Mouse (Mus musculus) urinary bladder, adult 2 months (tissue): ENCODE results near the gene Wfdc3. TPM values are rescaled to one million over a fixed set of nuclear protein-coding genes. Genes with fewer than 3 reads are reported as not detected.

Experiments
- DNase-seq: peaks from one replicate; pipeline ENCODE4 v3.0.0; 2022; ENCODE audit warnings: low spot score
- polyA plus RNA-seq: library from polyadenylated mRNA; depleted of rRNA; stranded (reverse); fragments of >200 nt; gene quantifications from 2 replicates; pipeline ENCODE4 v1.2.3, GENCODE M21; 2012; rRNA removed

Wfdc3 gene
- 0.81 and 0.96 TPM in 2 replicates for polyA plus RNA-seq

- DNase-seq, result peak; percentile 91
Observed at GRCm38 (mm10) chr2:164745843-164746479, at the start of gene Wfdc3, which contains the start of gene Dnttip1. Gene Wfdc3, minus strand, starts transcription at chr2:164745931. Gene Dnttip1, plus strand, starts transcription at chr2:164745983.

DNA sequence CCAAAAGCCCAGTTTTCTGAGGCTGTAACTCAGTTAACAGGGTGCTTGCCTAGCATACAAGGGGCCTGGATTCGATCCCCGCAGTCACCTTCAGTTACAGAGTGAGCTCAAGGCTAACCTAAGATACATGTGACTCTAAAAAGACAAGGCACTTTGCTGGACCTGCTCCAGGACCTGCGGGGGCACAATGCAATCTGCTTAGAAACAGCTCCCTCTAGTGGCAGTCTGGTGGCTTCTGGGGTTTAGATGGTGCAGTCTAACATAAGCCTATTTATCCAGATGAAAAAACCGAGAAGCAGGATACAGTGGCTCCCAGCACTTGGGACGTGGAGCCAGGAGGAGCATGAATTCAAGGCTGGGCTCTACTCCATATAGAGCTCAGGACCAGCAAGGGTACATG lies 48.6 kb upstream of the Wfdc3 start:
- DNase-seq, result no peak

DNA sequence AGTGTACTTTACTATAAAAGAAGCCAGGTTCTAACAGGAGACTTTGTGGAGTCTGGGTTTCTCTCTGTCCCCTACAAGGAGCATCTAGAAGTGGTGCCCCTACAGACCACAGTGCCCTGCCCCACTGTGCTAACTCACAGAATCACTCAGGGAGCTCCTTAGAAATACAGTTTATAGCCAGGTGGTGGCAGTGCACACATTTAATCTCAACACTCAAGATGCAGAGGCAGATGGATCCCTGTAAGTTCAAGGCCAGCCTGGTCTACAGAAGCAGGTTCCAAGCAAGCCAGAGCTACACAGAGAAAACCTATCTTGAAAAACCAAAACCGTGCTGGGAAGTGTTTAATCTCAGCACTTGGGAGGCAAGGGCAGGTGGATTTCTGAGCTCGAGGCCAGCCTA lies 48.0 kb upstream of the Wfdc3 start:
- DNase-seq, result no peak

DNA sequence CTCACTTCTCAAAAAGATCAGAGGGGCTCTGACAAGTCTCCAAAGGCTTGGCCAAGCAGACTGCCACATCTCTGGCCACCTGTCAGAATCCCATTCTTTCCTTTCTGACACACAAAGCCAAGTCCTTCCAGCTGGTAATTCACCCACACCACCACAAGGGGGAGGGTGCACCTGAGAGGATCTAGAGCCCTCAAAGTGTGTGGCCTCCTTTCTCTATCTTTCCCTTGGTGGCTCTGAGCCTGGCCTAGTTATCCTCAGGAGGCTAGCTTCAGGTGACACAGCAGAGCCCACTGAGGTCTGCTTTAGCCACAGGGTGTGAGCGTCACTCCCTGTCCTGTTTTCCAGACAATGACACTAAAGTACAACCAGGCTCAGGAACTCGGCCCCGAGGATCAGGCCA lies 47.5 kb upstream of the Wfdc3 start:
- DNase-seq, result no peak

DNA sequence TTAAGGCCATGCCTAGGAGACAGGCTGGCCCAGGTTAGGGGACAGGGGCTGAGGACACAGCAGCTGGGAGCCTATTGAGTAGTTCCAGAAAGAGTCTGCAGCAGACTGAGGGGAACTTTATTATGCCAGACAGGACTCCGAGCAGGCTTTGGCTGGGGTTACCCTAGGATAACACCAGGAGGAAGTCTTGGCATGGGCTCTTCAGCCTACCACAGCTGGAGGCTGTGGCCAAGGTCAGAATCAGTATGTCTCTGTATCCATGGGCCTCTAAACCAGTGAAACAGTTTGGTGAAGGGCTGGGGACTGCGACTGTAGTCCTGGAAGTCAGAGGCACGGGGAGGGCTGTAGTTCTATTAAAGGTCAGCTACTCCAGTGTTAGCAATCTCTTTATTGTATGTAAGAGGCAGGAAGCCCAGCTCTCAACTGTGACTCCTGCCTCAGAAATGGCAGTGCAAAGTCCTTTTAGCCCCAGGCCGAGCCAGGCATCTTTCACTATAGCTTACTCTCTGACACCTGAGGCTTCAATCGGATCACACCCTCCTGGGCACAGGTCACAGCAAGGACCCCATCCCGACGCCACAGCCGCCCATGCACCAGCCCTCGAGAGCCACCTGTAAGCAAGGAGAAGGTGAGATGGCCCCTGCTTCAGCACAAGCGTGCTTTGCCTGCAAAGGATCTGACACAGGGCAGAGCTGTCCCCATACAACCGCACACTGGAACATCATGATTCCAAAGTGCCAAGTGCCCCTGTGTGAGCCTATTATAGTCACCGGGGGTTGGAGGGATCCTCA lies 46.9 kb upstream of the Wfdc3 start:
- DNase-seq, result no peak

DNA sequence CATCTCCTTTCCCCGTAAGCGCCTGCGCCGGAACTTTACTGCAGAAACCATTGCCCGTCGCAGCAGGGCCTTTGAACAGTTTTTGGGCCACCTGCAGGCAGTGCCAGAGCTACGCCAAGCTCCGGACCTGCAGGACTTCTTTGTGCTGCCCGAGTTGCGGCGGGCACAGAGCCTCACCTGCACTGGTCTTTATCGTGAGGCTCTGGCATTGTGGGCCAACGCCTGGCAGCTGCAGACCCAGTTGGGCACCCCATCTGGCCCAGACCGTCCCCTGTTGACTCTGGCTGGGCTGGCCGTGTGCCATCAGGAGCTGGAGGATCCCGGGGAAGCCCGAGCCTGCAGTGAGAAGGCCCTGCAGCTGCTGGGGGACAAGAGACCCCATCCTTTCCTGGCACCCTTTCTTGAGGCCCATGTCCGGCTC lies 46.1 kb upstream of the Wfdc3 start:
- DNase-seq, result no peak

DNA sequence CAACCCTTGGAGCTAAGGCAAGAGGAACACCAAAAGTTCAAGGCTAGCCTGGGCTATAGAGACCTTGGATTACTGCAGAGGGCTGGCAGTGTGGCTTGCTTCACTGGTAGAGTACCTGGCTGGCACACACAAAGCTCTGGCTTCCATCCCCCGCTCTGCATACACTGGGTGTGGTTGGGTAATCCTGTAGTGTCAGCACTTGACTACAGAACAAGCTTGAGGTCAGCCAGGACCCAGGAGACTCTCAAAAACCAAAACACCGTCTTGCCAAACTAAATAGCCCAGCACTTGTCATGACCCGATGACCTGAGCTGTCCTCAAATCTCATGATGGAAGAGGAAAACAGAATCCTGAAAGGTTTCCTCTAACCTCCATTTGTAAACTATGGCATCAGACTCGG lies 44.7 kb upstream of the Wfdc3 start:
- no peak for DNase-seq

- DNase-seq, result no peak
Observed at GRCm38 (mm10) chr2:164788411-164788810, 42.7 kb upstream of the Wfdc3 start.

- no peak for DNase-seq
Observed at GRCm38 (mm10) chr2:164787779-164788178, 42.0 kb upstream of the Wfdc3 start.

DNA sequence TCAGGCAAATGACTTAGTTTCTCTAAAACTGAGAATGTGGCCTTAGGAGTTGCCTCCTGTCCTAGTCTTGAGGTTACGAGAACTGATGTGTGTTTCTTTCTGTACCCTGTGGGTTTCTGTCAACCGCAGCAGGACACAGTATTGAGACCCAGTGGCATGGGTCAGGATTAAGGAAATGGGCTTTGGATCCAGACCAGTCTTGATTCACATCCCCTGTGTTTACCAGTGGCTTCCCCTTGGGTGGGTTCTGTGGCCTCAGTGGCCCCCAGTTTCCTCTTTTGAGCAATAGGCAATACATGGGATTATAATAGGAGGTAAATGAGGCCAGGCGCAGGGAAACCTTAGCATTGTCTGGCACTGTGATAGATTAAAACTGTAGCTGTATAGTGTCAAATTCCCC lies 41.3 kb upstream of the Wfdc3 start:
- DNase-seq, result no peak

GRCm38 (mm10) chr2:164786388-164786885 lies 40.7 kb upstream of the Wfdc3 start:
- no peak for DNase-seq

- DNase-seq, result peak; percentile 87
Observed at GRCm38 (mm10) chr2:164785481-164786387, 40.0 kb upstream of the Wfdc3 start, which contains the start of gene Snx21. Gene Snx21, plus strand, starts transcription at chr2:164785823.

- no peak for DNase-seq
Observed at GRCm38 (mm10) chr2:164784869-164785420, 39.2 kb upstream of the Wfdc3 start.

DNA sequence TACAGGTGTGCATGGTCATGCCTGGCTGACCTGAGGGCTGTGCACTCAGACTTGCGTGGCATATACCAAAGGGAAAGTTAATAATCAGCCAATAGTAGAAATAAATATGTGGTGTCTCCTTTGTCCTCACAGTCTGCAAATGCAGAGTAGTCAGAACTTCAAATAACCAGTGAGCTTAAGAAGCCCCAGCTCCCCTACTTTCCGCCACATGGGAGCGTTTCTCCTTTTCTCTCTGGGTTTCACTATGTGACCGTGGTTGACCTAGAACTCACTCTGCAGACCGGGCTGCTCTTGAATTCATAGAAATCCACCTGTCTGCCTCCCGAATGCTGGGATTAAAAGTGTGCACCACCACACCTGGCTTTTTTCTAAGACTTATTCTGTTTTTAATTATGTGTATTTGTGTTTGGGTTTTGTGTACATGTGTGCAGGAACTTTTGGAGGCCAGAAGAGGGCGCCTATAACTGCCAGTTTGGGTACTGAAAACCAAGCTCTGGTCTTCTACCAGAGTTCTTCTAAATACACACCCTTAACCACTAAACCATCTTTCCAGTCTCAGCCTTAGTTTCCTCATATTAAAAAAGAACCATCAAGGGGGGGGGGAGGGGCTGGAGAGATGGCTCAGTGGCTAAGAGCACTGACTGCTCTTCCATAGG lies 38.3 kb upstream of the Wfdc3 start:
- DNase-seq, result no peak

GRCm38 (mm10) chr2:164781876-164782275 lies 36.1 kb upstream of the Wfdc3 start:
- DNase-seq, result no peak

DNA sequence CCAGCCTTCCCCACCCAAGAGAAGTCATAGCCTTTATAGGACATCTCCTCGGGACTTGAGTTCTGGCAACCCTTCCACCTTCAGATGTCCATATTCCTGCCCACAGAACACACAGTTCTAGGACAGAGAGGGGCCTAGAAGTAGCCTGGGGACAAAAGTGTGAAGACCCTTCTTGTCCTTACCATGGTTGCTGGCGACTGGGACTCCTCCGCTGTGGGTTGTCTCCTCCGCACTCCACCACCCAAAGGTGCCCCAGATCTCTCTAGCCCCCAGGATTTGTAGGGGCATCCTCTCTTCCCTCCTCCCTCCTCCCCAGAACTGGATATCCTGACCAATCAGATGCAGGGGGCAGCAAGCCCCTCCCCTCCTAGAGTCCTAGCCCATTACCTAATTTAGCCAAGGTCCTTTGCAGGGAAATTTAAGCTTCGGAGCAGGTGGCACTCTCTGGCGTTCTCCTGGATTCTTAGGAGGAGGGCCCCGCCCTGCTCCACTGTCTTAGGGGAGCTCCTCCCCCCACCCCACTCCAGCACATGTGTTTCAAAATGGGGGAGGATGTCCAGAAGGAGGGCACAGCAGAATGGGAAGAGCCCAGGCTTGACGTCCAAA lies 33.9 kb upstream of the Wfdc3 start, which contains the start of gene Tnnc2:
TSS of gene Tnnc2 (minus strand) at position 487 of the 606 bp plus-strand sequence.
- DNase-seq, result no peak

DNA sequence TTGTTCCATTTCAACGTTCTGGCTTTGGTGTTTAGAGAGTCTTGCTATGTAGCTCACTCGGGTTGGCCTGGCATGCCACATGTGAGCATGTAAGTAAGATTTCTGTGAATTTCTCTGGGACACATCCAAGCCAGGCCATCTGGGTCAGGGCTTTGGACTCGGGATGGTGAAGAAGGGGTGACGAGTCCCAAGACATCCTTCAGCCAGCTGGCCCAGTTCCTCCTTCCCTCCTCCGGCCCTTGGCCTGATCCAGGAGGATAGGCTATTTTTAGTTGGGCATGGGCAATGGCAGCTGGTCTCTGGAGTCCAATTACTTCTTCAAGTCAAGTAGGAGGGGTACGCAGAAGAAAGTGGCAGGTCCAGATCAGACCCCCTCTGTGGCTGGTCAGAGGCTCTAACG lies 33.1 kb upstream of the Wfdc3 start:
- DNase-seq, result no peak

- no peak for DNase-seq
Observed at GRCm38 (mm10) chr2:164778015-164778287, 32.2 kb upstream of the Wfdc3 start.

GRCm38 (mm10) chr2:164777246-164778014 lies 31.7 kb upstream of the Wfdc3 start:
- no peak for DNase-seq

DNA sequence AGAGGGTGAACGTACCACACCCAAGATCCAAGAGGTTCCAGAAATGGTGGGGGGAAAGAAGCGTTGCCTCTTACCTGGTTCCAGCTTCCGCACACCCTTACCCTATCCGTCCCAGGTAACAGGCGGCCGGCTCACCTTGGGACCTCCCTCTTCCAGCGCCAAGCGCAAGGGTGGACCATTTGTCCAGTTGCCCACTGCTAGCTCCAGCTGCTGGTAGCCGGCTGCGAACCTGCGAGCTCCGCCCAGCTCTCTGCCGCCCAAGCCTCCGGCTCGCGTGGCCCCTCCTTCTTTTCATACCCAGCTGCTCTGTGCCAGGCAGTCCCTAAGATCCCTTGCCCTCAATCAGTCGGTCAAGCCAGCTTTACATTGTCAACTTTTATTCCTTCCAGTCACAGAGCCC lies 31.1 kb upstream of the Wfdc3 start:
- DNase-seq, result no peak
